Mouse (Mus musculus) midbrain, postnatal 0 days (tissue): ENCODE results near the gene Fut8. TPM values are rescaled to one million over a fixed set of nuclear protein-coding genes. Genes with fewer than 3 reads are reported as not detected.
A peak's percentile ranks its signal among the peaks of the same experiment; 100 is the strongest.

Experiments
- ATAC-seq: fragments of 200-750 bp; cut with Nextera tagmentation; 2 replicates; pipeline ENCODE4 v1.8.0; 2017; ENCODE audit warnings: moderate number of reproducible peaks, mild to moderate bottlenecking, moderate TSS enrichment, moderate library complexity; ENCODE audit not compliant: low FRiP score
- DNase-seq: peaks from one replicate; pipeline ENCODE4 v3.0.0-alpha.2; 2015; ENCODE audit warnings: low spot score
- H3K27ac ChIP-seq: fragments of 300-500 bp; sonication (generic); 2 replicates; pipeline ENCODE4 v1.5.1; 2014; ENCODE audit warnings: low read depth, mild to moderate bottlenecking, low read length, mixed read lengths
- H3K27me3 ChIP-seq: fragments of 300-500 bp; sonication (generic); 2 replicates; pipeline ENCODE4 v1.6.1; 2014; ENCODE audit warnings: low read length, control low read depth, mixed read lengths; ENCODE audit not compliant: insufficient read depth
- H3K36me3 ChIP-seq: fragments of 300-500 bp; sonication (generic); 2 replicates; pipeline ENCODE4 v1.6.1; 2014; ENCODE audit warnings: low read length, control low read depth, mixed read lengths; ENCODE audit not compliant: insufficient read depth
- H3K4me1 ChIP-seq: fragments of 300-500 bp; sonication (generic); 2 replicates; pipeline ENCODE4 v1.6.1; 2014; ENCODE audit warnings: mild to moderate bottlenecking, control low read depth, antibody characterized with exemption, low read length, mixed read lengths; ENCODE audit not compliant: insufficient read depth
- H3K4me2 ChIP-seq: fragments of 300-500 bp; sonication (generic); 2 replicates; pipeline ENCODE4 v1.6.1; 2014; ENCODE audit warnings: low read depth, mild to moderate bottlenecking, low read length, mixed read lengths; ENCODE audit not compliant: poor library complexity, severe bottlenecking
- H3K4me3 ChIP-seq: fragments of 300-500 bp; sonication (generic); 2 replicates; pipeline ENCODE4 v1.5.1; 2014; ENCODE audit warnings: low read depth, mild to moderate bottlenecking, low read length, moderate library complexity
- H3K9ac ChIP-seq: fragments of 300-500 bp; sonication (generic); replicated peaks from 2 replicates; pipeline ENCODE4 v1.6.1; 2014; ENCODE audit warnings: mild to moderate bottlenecking, low read length, moderate library complexity, mixed read lengths; ENCODE audit not compliant: poor library complexity, severe bottlenecking
- H3K9me3 ChIP-seq: fragments of 300-500 bp; sonication (generic); 2 replicates; pipeline ENCODE4 v1.6.1; 2016; ENCODE audit warnings: low read length, control low read depth
- CTCF ChIP-seq: IDR thresholded peaks from 2 replicates; pipeline ENCODE4 v1.5.1; 2016; ENCODE audit warnings: antibody characterized with exemption, mild to moderate bottlenecking
- WGBS: fragments of 180-500 bp; shearing (Covaris S2); extraction: QIAGEN DNeasy Blood & Tissue Kit; methylation state at CpG from one replicate; pipeline ENCODE4 v1.1.7; 2014; 5-methylcytosine and 5-hydroxymethylcytosine counted together
- polyA plus RNA-seq: library from polyadenylated mRNA; unstranded; fragments of >200 nt; fragmentation: Nextera tagmentation; extraction: Ambion mirVana; gene quantifications from 2 replicates; pipeline ENCODE4 v1.2.1, GENCODE M21; 2015
- total RNA-seq: library from RNA; depleted of rRNA; stranded (reverse); fragments of >200 nt; gene quantifications from 2 replicates; pipeline ENCODE4 v1.2.3, GENCODE M21; 2014

The Fut8 gene
- total and polyA plus RNA-seq, 2 experiments from 2014 or later = 62.3 to 74.1 TPM

DNA sequence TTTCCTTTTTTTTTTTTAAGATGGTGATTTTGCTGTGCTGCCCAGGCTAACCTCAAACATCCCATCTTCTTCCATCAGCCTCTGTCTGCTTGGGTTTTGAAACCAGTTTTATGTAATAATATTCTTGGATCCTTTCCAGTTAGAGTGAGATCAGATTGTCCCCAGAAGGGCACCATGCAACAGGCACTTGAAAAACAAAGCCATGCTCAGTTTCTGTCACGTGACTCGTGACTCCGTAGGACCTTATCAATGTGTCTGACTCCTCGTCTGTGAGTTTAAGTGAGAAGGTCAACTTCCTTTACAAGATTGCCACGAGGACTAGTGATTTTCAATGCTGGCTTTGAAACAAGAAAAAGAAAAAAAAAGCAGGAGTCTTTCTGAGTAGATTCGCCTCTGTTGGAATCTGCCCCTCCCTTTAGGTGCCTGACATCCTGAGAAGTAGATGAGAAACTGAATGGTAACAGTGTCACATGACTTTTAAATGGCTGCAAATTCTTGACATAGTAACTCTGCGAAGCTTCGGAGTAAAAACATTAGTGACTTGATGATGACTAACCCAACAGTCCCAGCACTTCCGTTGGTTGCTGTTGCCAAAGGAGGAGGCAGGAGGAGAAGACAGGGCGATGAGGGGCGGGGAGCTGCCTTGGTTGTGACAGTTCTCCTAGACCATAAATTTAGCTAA, 21.3 kb upstream of the Fut8 start:
- H3K27me3 ChIP-seq = no peaks in the 10 kb centered on the region
- H3K4me2 ChIP-seq = no peak overlapping the region
- no peak for TF ChIP-seq CTCF
- no peaks in the 10 kb centered on the region for H3K4me1 ChIP-seq
- no peak overlapping the region for H3K4me3 ChIP-seq
- H3K27ac ChIP-seq = no peak overlapping the region
- H3K9ac ChIP-seq = no peak overlapping the region
- no peaks in the 10 kb centered on the region for H3K36me3 ChIP-seq
- no peaks in the 10 kb centered on the region for H3K9me3 ChIP-seq
- ATAC-seq = no peak
- no peak for DNase-seq
- WGBS = 81% methylated on average over 11 of the region's 11 CpGs

DNA sequence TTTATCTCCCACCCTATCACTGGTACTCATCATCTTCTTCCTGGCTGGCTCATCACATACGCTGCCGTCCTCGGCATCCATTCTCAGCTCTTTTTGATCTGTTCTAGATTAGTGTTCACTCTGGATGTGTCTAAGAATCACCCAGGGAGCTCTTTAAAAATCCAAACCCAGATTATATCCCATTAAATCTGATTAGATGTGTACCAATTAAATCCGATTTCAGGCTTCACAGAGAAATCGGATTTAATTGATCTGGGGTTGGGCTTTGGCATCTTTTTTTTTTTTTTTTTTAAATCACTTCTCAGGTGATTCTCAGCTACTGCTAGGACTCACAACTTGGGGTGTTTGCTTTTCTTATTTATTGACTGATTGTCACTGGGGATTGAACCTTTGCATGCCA, 17.3 kb upstream of the Fut8 start:
- ATAC-seq (no peak), DNase-seq (no peak)
- no peaks in the 10 kb centered on the region for H3K4me1 ChIP-seq
- no peaks in the 10 kb centered on the region for H3K36me3 ChIP-seq
- no peak overlapping the region for H3K9ac ChIP-seq
- no peak for TF ChIP-seq CTCF
- H3K4me3 ChIP-seq = no peak overlapping the region
- no peak overlapping the region for H3K27ac ChIP-seq
- no peak overlapping the region for H3K4me2 ChIP-seq
- H3K9me3 ChIP-seq = no peaks in the 10 kb centered on the region
- WGBS = 47% methylated on average over 5 of the region's 5 CpGs
- H3K27me3 ChIP-seq = no peaks in the 10 kb centered on the region

DNA sequence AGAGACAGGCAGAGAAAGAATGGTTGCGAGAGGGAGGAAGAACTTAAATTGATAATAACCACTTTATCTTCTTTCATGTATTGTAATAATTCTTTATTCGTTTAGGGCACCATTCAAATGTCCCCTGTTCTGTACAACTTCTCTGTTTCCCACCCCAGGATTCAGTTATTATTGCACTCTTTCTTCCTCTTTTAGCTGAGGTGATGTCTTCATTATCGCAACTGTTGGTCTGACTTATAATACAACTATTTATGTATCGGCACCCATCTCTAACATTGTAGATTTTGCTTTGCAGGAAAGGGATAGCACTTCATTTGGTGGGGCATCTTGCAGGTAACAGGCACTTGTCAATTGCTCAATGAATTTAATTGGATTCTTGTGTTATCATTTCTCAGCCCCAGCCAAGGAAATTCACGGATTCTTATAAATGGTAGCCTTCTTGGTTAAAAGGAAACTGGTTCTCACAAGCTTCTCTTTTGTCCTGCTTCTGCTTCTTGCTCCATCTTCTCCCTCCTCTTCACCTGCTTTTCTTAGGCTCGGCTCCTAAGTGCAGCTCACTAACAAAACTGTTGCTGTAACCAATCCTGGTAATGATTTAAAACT, 15.6 kb upstream of the Fut8 start:
- Histone ChIP-seq H3K36me3 (no peaks in the 10 kb centered on the region), H3K27ac (no peak overlapping the region), H3K4me1 (no peaks in the 10 kb centered on the region), H3K27me3 (no peaks in the 10 kb centered on the region), H3K9me3 (no peaks in the 10 kb centered on the region), H3K4me3 (no peak overlapping the region), H3K9ac (no peak overlapping the region), H3K4me2 (no peak overlapping the region)
- DNase-seq = no peak
- ATAC-seq = no peak
- WGBS = 87% methylated on average over 6 of the region's 6 CpGs
- TF ChIP-seq CTCF = no peak

DNA sequence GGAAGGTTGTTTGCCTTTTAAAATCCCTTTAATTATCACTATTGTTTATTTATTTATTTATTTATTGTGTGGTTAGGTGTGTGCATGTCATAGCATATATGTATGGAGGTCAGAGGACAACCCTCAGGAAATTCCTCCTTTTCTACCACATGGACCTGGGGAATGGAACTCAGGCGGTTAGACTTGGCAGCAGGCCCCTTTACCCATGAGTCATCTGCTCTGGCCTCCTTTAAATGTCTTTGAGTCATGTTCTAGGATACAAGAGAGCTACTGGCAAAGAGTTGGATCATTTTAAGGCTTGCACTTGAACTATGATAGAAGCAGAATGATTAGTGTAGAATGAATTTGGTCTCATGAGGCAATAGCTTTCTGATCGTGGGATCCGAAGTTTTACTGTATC, 14.3 kb upstream of the Fut8 start:
- Histone ChIP-seq H3K9me3 (no peaks in the 10 kb centered on the region), H3K4me3 (no peak overlapping the region), H3K4me1 (no peaks in the 10 kb centered on the region), H3K27me3 (no peaks in the 10 kb centered on the region), H3K4me2 (no peak overlapping the region), H3K27ac (no peak overlapping the region), H3K9ac (no peak overlapping the region), H3K36me3 (no peaks in the 10 kb centered on the region)
- DNase-seq (no peak), ATAC-seq (no peak)
- WGBS = 82% methylated on average over 3 of the region's 3 CpGs
- no peak for TF ChIP-seq CTCF

DNA sequence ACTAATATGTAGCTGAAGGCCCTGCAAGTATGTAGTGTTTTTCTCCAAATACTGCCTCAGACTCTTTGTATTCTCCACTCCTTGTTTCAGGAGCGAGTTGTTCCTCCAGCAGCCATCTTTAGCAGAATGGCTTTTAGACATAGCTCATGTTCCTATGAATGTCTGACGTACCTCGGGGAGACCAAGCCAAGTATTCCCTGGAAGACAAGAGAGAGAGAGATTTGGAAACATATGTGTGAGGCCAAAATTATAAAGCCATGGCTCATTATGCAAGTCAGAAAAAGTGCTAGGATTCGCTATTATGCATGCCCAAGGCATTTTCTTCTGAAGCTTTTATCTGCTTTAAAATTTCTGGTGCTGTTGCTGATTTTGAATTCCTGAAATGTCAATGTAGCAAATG, 13.8 kb upstream of the Fut8 start:
- Histone ChIP-seq H3K27ac (0 out of 2 replicates have a peak overlapping the region, but pooled peaks have one; percentile 18), H3K36me3 (no peaks in the 10 kb centered on the region), H3K4me1 (no peaks in the 10 kb centered on the region), H3K4me2 (no peak overlapping the region), H3K27me3 (no peaks in the 10 kb centered on the region), H3K4me3 (no peak overlapping the region), H3K9ac (no peak overlapping the region), H3K9me3 (no peaks in the 10 kb centered on the region)
- ATAC-seq = no peak
- no peak for TF ChIP-seq CTCF
- WGBS = 55% methylated on average over 4 of the region's 4 CpGs
- DNase-seq = no peak

DNA sequence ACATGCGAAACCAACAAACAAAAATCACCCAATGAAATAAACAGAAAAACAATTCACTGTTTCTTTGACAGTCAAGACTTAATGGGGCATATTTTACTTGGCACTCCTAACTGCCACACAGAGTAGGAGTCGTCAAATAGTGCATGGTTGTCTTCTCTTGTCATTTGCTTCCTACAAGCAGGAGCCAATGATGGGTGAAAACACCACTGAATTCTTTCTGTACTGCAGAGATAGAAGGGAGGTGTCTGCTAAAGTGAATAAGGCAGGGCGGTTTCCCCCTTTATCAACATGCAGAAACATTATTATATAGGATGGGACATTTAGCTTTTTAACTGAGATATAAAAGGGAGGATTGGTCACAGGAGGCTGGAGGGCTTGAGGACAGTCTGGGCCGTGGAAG, 13.0 kb upstream of the Fut8 start:
- no peak for DNase-seq
- no peak for ATAC-seq
- no peaks in the 10 kb centered on the region for H3K36me3 ChIP-seq
- no peak overlapping the region for H3K4me3 ChIP-seq
- no peak overlapping the region for H3K4me2 ChIP-seq
- WGBS = 62% methylated on average over 4 of the region's 4 CpGs
- H3K4me1 ChIP-seq = no peaks in the 10 kb centered on the region
- H3K9ac ChIP-seq = no peak overlapping the region
- no peak for TF ChIP-seq CTCF
- no peaks in the 10 kb centered on the region for H3K27me3 ChIP-seq
- H3K27ac ChIP-seq = no peak overlapping the region
- no peaks in the 10 kb centered on the region for H3K9me3 ChIP-seq
